Mouse (Mus musculus): ENCODE results near the gene Rab36. TPM values are rescaled to one million over a fixed set of nuclear protein-coding genes. Genes with fewer than 3 reads are reported as not detected.
"Not testable (repeated sequence)": the region's sequence is repeated elsewhere in the genome, so short reads cannot be mapped to it uniquely, and the experiment has no call there.

Gene Rab36
- total RNA-seq, 2 experiments from 2014 or later: 31.4 to 40.3 TPM

DNA sequence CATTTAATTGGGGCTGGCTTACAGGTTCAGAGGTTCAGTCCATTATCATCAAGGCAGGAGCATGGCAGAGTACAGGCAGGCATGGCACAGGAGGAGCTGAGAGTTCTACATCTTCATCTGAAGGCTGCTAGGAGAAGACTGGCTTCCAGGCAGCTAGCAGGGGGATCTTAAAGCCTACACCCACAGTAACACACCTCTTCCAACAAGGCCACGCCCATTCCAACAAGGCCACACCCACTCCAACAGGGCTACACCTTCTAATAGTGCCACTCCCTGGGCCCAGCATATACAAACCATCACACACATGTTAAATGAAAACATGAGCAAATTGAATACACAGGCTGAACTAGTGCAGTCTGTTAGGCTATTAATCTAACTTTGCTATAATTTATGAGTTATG, 5.2 kb downstream of the Rab36 start:
- not testable (repeated sequence) for DNase-seq (ENCODE audit: low spot score in 2 of 2)

- DNase-seq (ENCODE audit: low spot score in 2 of 2): no peak
These were observed 7.6 kb downstream of the Rab36 start for GRCm38 (mm10) chr10:75044459-75044858.

GRCm38 (mm10) chr10:75045831-75046230, 9.0 kb downstream of the Rab36 start:
- DNase-seq (ENCODE audit: low spot score in 2 of 2): no peak

DNA sequence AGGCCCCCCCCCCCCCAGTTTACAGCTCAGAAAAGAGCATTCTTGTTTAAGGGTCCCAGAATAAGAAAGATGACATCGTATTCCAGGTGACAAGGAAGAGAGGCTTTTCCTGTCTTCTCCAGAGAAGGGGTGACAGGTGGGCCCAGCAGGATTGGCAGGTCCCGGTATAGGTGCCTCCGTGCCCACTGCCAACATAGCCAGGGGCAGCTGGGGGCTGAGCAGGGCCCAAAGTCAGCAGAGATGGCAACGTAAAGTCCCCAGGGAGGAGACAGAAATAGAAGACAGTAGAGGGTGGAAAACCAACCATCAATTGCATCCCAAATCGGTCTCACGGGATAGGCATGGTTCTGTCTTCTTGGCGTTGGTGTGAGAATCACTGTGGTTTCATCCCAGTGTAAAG, 11.9 kb downstream of the Rab36 start:
- DNase-seq (ENCODE audit: low spot score in 2 of 2): no peak

- no peak for DNase-seq (ENCODE audit: low spot score in 2 of 2)
These were observed 14.7 kb downstream of the Rab36 start for GRCm38 (mm10) chr10:75051364-75052074.

- no peak for DNase-seq (ENCODE audit: low spot score in 2 of 2)
These were observed 16.0 kb downstream of the Rab36 start for GRCm38 (mm10) chr10:75052902-75053301.

DNA sequence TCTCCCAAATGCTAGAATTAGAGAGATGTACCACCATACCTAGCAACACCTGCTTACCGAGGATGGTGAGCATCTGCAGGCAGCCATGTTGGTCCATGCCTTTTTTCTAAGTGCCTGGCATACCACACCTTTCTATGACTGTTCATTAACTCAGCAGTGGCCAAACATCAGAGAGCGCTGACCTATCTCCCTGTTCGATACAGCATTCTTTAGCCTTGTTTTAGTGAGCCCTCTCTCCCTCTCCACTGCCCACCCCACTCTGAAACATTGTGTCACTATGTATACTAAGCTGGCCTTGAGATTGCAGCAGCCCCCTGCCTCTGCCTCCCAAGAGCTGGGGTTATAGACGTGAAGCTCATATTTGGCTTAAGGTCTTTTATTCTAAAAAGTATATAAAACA, 16.8 kb downstream of the Rab36 start:
- DNase-seq (ENCODE audit: low spot score in 2 of 2): no peak

GRCm38 (mm10) chr10:75054125-75054524, 17.3 kb downstream of the Rab36 start:
- DNase-seq (ENCODE audit: low spot score in 2 of 2): no peak

- no peak for DNase-seq (ENCODE audit: low spot score in 2 of 2)
These were observed 18.8 kb downstream of the Rab36 start for GRCm38 (mm10) chr10:75055672-75056071.

GRCm38 (mm10) chr10:75056255-75056654, 19.4 kb downstream of the Rab36 start:
- DNase-seq (ENCODE audit: low spot score in 2 of 2): peak; percentile 57 to 58

DNA sequence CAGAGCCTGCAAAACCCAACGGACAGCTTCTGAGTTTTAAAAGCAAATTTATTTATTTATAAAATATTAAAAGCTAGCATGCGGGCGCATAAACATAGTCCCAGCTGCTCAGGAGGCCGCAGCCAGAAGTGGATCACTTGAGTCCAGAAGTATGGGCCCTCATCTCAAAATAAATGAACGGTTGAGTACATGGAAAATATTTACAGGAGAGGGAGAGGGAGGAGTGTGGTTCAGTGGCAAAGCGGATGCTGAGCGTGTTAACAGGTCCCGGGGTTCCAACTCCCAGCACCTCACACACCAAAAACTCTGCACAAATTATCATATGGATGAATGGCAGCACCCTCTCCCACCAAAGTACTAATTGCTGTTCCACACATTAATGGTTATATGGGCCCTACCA, 21.5 kb downstream of the Rab36 start:
- no peak for DNase-seq (ENCODE audit: low spot score in 2 of 2)

GRCm38 (mm10) chr10:75058761-75059395, 22.0 kb downstream of the Rab36 start:
- no peak for DNase-seq (ENCODE audit: low spot score in 2 of 2)

DNA sequence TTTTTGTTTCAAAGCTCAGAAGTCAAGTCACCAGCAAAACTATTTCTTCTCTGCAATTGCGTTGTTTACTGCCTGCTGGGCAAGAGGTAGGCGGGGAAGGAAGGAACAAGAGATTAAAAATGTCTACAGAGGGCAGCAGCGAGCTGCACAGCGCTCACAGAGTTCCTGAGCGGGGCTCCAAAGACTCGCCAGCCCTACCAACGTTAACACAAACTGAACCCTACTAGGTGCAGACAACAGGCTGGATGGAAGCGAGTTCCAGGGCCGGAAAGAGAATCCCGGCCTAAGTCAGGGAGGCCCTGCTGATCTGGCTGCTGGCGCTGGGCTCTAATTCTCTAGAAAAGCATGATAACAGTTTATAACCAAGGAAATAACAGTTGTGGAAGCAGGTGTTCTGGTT, 22.5 kb downstream of the Rab36 start:
- peak; percentile 75 to 82 for DNase-seq (ENCODE audit: low spot score in 2 of 2)

- DNase-seq (ENCODE audit: low spot score in 2 of 2): peak; percentile 75 to 83
These were observed 23.5 kb downstream of the Rab36 start, which contains the start of gene Bcr for GRCm38 (mm10) chr10:75060217-75060842. Bcr (plus strand) TSS chr10:75060592.

GRCm38 (mm10) chr10:75060843-75061235, 24.0 kb downstream of the Rab36 start:
- peak; percentile 43 to 56 for DNase-seq (ENCODE audit: low spot score in 2 of 2)

- peak; percentile 34 to 53 for DNase-seq (ENCODE audit: low spot score in 2 of 2)
These were observed 24.7 kb downstream of the Rab36 start for GRCm38 (mm10) chr10:75061341-75062188.

- peak in 1 of 2 experiments; percentile 54 for DNase-seq (ENCODE audit: low spot score in 2 of 2)
These were observed 25.3 kb downstream of the Rab36 start for GRCm38 (mm10) chr10:75062189-75062561.

DNA sequence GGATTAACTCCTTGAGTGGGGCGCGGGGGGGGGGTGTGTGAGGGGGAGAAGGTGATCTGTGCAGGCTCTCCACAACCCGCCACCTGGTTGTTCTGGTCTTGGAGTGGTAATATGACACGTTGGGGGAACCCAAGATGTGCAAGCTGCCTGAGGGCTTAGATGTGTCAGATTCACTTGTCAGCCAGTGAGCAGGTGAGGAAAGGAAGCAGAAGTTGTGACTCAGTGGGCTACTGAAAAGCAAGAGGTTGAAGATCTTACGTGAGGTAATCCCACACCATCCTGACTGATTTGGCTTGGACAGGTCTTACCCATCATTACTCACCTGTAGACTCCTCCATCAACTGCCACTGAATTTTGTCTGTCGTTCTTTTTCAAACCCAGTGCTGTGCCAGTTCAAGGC, 25.8 kb downstream of the Rab36 start:
- DNase-seq (ENCODE audit: low spot score in 2 of 2): no peak

GRCm38 (mm10) chr10:75063301-75063965, 26.6 kb downstream of the Rab36 start:
- DNase-seq (ENCODE audit: low spot score in 2 of 2): no peak

- no peak for DNase-seq (ENCODE audit: low spot score in 2 of 2)
These were observed 28.8 kb downstream of the Rab36 start for GRCm38 (mm10) chr10:75065691-75066090.

DNA sequence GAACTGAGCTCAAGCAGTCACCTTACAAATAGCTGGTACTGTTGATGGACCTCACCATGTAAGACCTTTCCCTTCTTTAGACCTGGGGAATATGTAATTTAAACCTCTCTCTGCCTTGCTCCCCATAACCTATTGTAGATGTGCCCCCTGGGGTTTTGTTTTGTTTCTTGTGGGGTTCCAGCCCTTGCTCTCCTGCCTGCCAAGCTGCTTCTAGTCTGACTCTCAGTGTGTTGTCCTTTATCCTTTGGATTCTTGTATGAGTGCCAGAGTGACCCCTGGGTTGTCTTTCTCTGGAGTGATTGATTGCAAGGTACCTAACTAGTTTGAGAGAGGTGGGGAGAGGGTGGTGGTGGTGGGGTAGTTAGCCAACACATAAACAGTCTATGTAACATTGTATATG, 30.6 kb downstream of the Rab36 start:
- no peak for DNase-seq (ENCODE audit: low spot score in 2 of 2)

All from layer of hippocampus, postnatal 10 days (tissue).